Mouse (Mus musculus) stomach, postnatal 0 days (tissue): Measurements from ENCODE around the gene Macc1. TPM values are rescaled to one million over a fixed set of nuclear protein-coding genes. Genes with fewer than 3 reads are reported as not detected.

Experiments
- ATAC-seq: fragments of 200-750 bp; cut with Nextera tagmentation; 2 replicates; pipeline ENCODE4 v1.8.0; 2017; ENCODE audit not compliant: low FRiP score, low TSS enrichment
- DNase-seq: peaks from one replicate; pipeline ENCODE4 v3.0.0-alpha.2; 2016; ENCODE audit warnings: low spot score
- H3K27ac ChIP-seq: fragments of 300-500 bp; sonication (generic); replicated peaks from 2 replicates; pipeline ENCODE4 v1.5.1; 2014; ENCODE audit warnings: mild to moderate bottlenecking, control low read depth
- H3K27me3 ChIP-seq: fragments of 300-500 bp; sonication (generic); 2 replicates; pipeline ENCODE4 v1.6.1; 2014; ENCODE audit warnings: low read length; ENCODE audit not compliant: control insufficient read depth, insufficient read depth
- H3K36me3 ChIP-seq: fragments of 300-500 bp; sonication (generic); 2 replicates; pipeline ENCODE4 v1.6.1; 2014; ENCODE audit warnings: low read length, mixed read lengths; ENCODE audit not compliant: control insufficient read depth, insufficient read depth
- H3K4me1 ChIP-seq: fragments of 300-500 bp; sonication (generic); replicated peaks from 2 replicates; pipeline ENCODE4 v1.6.1; 2014; ENCODE audit warnings: antibody characterized with exemption; ENCODE audit not compliant: control insufficient read depth, insufficient read depth
- H3K4me2 ChIP-seq: fragments of 300-500 bp; sonication (generic); replicated peaks from 2 replicates; pipeline ENCODE4 v1.6.1; 2014; ENCODE audit warnings: low read depth, mild to moderate bottlenecking, control low read depth, moderate library complexity
- H3K4me3 ChIP-seq: fragments of 300-500 bp; sonication (generic); 2 replicates; pipeline ENCODE4 v1.5.1; 2014; ENCODE audit warnings: low read depth, low read length, control low read depth
- H3K9ac ChIP-seq: fragments of 300-500 bp; sonication (generic); 2 replicates; pipeline ENCODE4 v1.6.1; 2014; ENCODE audit warnings: mild to moderate bottlenecking, low read length, control low read depth, mixed read lengths
- H3K9me3 ChIP-seq: fragments of 300-500 bp; sonication (generic); 2 replicates; pipeline ENCODE4 v1.6.1; 2016; ENCODE audit warnings: low read length; ENCODE audit not compliant: control insufficient read depth
- CTCF ChIP-seq: IDR thresholded peaks from 2 replicates; pipeline ENCODE4 v1.5.1; 2016; ENCODE audit warnings: antibody characterized with exemption, low read depth, mild to moderate bottlenecking, moderate library complexity
- EP300 ChIP-seq: optimal IDR thresholded peaks from 2 replicates; pipeline ENCODE3; 2016; ENCODE audit warnings: antibody characterized with exemption
- WGBS: fragments of 180-500 bp; shearing (Covaris S2); extraction: QIAGEN DNeasy Blood & Tissue Kit; methylation state at CpG from one replicate; pipeline ENCODE4 v1.1.7; 2014; 5-methylcytosine and 5-hydroxymethylcytosine counted together
- polyA plus RNA-seq: library from polyadenylated mRNA; unstranded; fragments of >200 nt; fragmentation: Nextera tagmentation; extraction: Ambion mirVana; gene quantifications from 2 replicates; pipeline ENCODE4 v1.2.1, GENCODE M21; 2015

The Macc1 gene
- polyA plus RNA-seq, 1 experiment from 2014 or later: 7.1 TPM

- no peak for ATAC-seq
- H3K4me2 ChIP-seq: no peak overlapping the region
- no peaks in the 10 kb centered on the region for H3K36me3 ChIP-seq
Observed at GRCm38 (mm10) chr12:119410522-119410921, 96.5 kb downstream of the Macc1 start.

GRCm38 (mm10) chr12:119410956-119411355 lies 96.9 kb downstream of the Macc1 start:
- no peak for ATAC-seq
- TF ChIP-seq EP300 (no peak), CTCF (no peak)
- Histone ChIP-seq H3K9ac (no peak overlapping the region), H3K9me3 (no peaks in the 10 kb centered on the region), H3K27ac (no peak overlapping the region), H3K4me2 (no peak overlapping the region), H3K4me1 (no peaks in the 10 kb centered on the region), H3K36me3 (no peaks in the 10 kb centered on the region), H3K27me3 (no peaks in the 10 kb centered on the region), H3K4me3 (no peak overlapping the region)
- DNase-seq: no peak
- WGBS: 76% methylated on average over 2 of the region's 2 CpGs

More at GRCm38 (mm10) chr12:119410522-119410921, 96.5 kb downstream of the Macc1 start:
- no peak overlapping the region for H3K4me3 ChIP-seq
- TF ChIP-seq CTCF (no peak), EP300 (no peak)
- no peak overlapping the region for H3K27ac ChIP-seq
- H3K9me3 ChIP-seq: no peaks in the 10 kb centered on the region
- no peak overlapping the region for H3K9ac ChIP-seq
- H3K4me1 ChIP-seq: no peaks in the 10 kb centered on the region
- no peak for DNase-seq
- no peaks in the 10 kb centered on the region for H3K27me3 ChIP-seq

GRCm38 (mm10) chr12:119411982-119412381 lies 97.9 kb downstream of the Macc1 start:
- DNase-seq (no peak), ATAC-seq (no peak)
- H3K36me3 ChIP-seq: no peaks in the 10 kb centered on the region
- H3K27me3 ChIP-seq: no peaks in the 10 kb centered on the region
- TF ChIP-seq EP300 (no peak), CTCF (no peak)
- no peaks in the 10 kb centered on the region for H3K4me1 ChIP-seq
- no peak overlapping the region for H3K9ac ChIP-seq
- H3K4me3 ChIP-seq: no peak overlapping the region
- H3K9me3 ChIP-seq: no peaks in the 10 kb centered on the region
- H3K4me2 ChIP-seq: no peak overlapping the region
- H3K27ac ChIP-seq: no peak overlapping the region
- WGBS: 82% methylated on average over 2 of the region's 2 CpGs

DNA sequence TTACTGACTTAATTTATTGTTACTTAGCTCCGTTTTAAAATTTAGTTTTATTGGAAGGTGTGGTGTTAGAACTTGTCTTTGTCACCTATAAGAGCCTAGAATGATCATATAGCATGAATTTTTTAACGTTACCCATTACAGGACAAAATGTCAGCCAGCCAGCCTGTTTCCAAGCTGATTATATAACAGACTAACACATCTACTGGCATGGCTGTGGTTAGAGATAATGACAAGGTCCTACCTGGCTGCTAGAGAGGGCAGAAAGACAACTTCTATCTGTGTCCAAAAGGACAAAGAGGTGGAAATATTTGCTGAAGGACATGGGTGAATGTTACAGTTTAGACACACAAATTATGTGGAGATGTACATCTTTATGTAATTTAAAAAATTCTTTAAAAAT lies 101.8 kb downstream of the Macc1 start:
- Histone ChIP-seq H3K9me3 (no peaks in the 10 kb centered on the region), H3K4me1 (no peaks in the 10 kb centered on the region), H3K36me3 (no peaks in the 10 kb centered on the region), H3K27me3 (no peaks in the 10 kb centered on the region), H3K27ac (no peak overlapping the region), H3K9ac (no peak overlapping the region), H3K4me3 (no peak overlapping the region), H3K4me2 (no peak overlapping the region)
- 71% methylated on average over 2 of the region's 2 CpGs for WGBS
- no peak for DNase-seq
- TF ChIP-seq EP300: no peak
- TF ChIP-seq CTCF: no peak
- no peak for ATAC-seq

DNA sequence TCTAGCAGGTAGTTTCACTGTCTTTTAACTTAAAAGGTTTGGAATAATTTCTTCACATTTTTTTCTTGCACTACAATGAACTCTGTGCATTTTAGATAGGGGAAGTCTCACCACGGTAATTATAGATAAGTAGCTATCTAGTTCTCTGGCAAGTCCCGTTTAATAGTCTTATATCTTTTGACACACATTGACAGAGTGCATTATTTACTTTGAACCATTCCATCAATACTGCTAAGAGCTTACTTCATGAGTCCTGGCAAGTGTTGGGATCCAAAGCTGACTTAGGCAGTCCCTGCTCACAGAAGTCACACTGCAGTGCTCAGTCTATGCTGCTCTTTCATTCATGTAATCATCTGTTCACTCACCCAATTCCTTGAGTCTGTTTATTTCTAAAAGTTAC lies 111.7 kb downstream of the Macc1 start:
- Histone ChIP-seq H3K4me2 (no peak overlapping the region), H3K9ac (no peak overlapping the region), H3K27ac (no peak overlapping the region), H3K4me1 (no peaks in the 10 kb centered on the region), H3K4me3 (no peak overlapping the region), H3K9me3 (no peaks in the 10 kb centered on the region), H3K36me3 (no peaks in the 10 kb centered on the region), H3K27me3 (no peaks in the 10 kb centered on the region)
- 41% methylated on average over 2 of the region's 2 CpGs for WGBS
- DNase-seq: no peak
- TF ChIP-seq CTCF: no peak
- no peak for TF ChIP-seq EP300
- ATAC-seq: no peak

DNA sequence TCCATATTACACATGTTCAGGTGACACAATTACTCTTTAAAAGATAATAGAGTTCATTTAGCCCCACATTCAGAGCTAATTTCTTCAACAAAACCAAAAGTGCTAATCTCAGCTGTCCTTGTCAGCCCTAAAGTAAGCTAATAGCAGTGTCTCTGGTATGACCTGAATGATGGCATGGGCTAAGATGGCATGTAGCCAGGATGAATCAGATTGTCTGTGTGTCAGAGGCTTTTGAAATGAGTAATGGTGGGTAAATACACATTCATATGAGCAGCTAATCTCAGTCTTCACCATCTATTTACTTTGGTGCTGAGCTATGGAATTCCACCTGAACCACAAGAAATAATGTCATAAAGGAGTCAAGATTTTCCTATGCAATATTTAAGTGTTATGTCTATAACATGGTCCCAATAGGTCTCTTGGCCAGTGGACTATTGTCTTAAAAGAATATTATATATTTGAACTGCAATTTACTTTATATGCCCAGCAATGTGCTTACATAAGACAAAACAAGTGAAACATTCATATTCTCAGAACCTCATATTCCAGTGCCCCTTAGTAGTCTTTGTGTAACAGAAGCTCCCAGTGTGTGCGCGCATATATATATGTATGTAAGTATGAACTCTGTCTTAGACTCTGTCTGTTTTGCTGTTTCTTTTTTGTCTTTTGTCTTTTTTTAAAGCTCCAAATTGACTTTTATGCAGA lies 112.3 kb downstream of the Macc1 start:
- WGBS: 97% methylated on average over 2 of the region's 2 CpGs
- H3K9me3 ChIP-seq: no peaks in the 10 kb centered on the region
- H3K4me1 ChIP-seq: no peaks in the 10 kb centered on the region
- H3K27ac ChIP-seq: no peak overlapping the region
- DNase-seq (no peak), ATAC-seq (peak; percentile 80)
- H3K4me3 ChIP-seq: no peak overlapping the region
- no peak overlapping the region for H3K4me2 ChIP-seq
- TF ChIP-seq EP300 (no peak), CTCF (no peak)
- H3K36me3 ChIP-seq: no peaks in the 10 kb centered on the region
- no peaks in the 10 kb centered on the region for H3K27me3 ChIP-seq
- no peak overlapping the region for H3K9ac ChIP-seq
